Mouse (Mus musculus): ENCODE measurements around the gene Galntl6.

GRCm38 (mm10) chr8:58032271-58032670 lies 880.2 kb downstream of the Galntl6 start:
- TF ChIP-seq CTCF (IDR thresholded peaks at IDR 0.05; ENCODE audit: extremely low read depth, insufficient read length, insufficient replicate concordance, low read depth, low read length) (no peak), POLR2A (IDR thresholded peaks at IDR 0.05; ENCODE audit: low read depth, low read length) (no peak)
